13 mouse cellular contexts compared by ENCODE assay signal in genomic region chr14:64539436-64539835, GRCm38 (mm10).
A peak's percentile ranks its signal among the peaks of the same experiment; 100 is the strongest.
DNase-seq lines count a peak whose midpoint lies in the region; TF ChIP-seq lines count a peak whose summit lies in the region.
"Had no signal": no experiment of that assay in that cellular context is flagged by ENCODE, and none has a peak within 500 bp of the region (broad histone marks: within the 10 kb centered on the region; RNA-seq: fewer than 3 reads in every experiment).

No protein-coding gene starts in this region.

- no peak for TF ChIP-seq EP300 in ES-Bruce4 (IDR thresholded peaks at IDR 0.05; ENCODE audit: insufficient read depth, low read depth, low read length)

- intact Hi-C loops in left cerebral cortex, postnatal 4 days (cut with DNase I): no loop called here

- no peak for TF ChIP-seq POLR2A in liver, adult 2 months (IDR thresholded peaks at IDR 0.05; ENCODE audit: extremely low read depth, insufficient read depth, low read length)
- TF ChIP-seq POLR2A in ES-Bruce4 (IDR thresholded peaks at IDR 0.05; ENCODE audit: insufficient read depth, low read length): no peak

- H3K4me3 ChIP-seq in liver, adult 2 months (ENCODE audit: insufficient read depth, low read depth, low read length): no peak overlapping the region
- H3K4me3 ChIP-seq in ES-Bruce4 (ENCODE audit: low read depth, low read length): no peak overlapping the region
- H3K4me3 ChIP-seq: embryonic facial prominence, embryonic 13.5 days; hindbrain, embryonic 15.5 days; limb, embryonic 12.5 days had no signal

- no peak for DNase-seq in liver, adult 2 months (ENCODE audit: extremely low read depth, low read depth, low spot score)
- no peak for DNase-seq in liver
- peak; percentile 2 to 14 for DNase-seq in B cell, adult 2 months
- DNase-seq in embryo, embryonic 11 days: peak; percentile 46
- DNase-seq in urinary bladder, adult 18-20 months (ENCODE audit: low spot score in 2 of 2): no peak
- no peak for DNase-seq in left cerebral cortex, postnatal 4 days
- DNase-seq: cerebellum, adult 18-20 months; kidney, postnatal 4 days had no signal

- no peak overlapping the region for H3K27ac ChIP-seq in liver, adult 2 months (replicated peaks; ENCODE audit: insufficient read depth, low read depth, low read length)
- H3K27ac ChIP-seq in ES-Bruce4 (ENCODE audit: insufficient read depth, low read length): no peak overlapping the region
- H3K27ac ChIP-seq: embryonic facial prominence, embryonic 13.5 days; hindbrain, embryonic 15.5 days; limb, embryonic 12.5 days; macrophage had no signal

- no peaks in the 10 kb centered on the region for H3K4me1 ChIP-seq in liver, adult 2 months (ENCODE audit: control insufficient read depth, insufficient read depth, low read length)
- no peaks in the 10 kb centered on the region for H3K4me1 ChIP-seq in ES-Bruce4 (ENCODE audit: control insufficient read depth, insufficient read depth, low read length)
- H3K4me1 ChIP-seq: embryonic facial prominence, embryonic 13.5 days; limb, embryonic 12.5 days had no signal

- H3K27me3 ChIP-seq in liver, adult 2 months (ENCODE audit: control insufficient read depth, insufficient read depth, low read length): no peaks in the 10 kb centered on the region
- no peaks in the 10 kb centered on the region for H3K27me3 ChIP-seq in ES-Bruce4 (ENCODE audit: control insufficient read depth, insufficient read depth, low read length, poor library complexity, severe bottlenecking)
- H3K27me3 ChIP-seq: embryonic facial prominence, embryonic 13.5 days; hindbrain, embryonic 15.5 days had no signal

- TF ChIP-seq CTCF in liver, adult 2 months (IDR thresholded peaks at IDR 0.05; ENCODE audit: low read depth, low read length): peak; percentile 7; the same call in 1 of the 2 replicates
- peak; percentile 18 for TF ChIP-seq CTCF in ES-Bruce4 (IDR thresholded peaks at IDR 0.05; ENCODE audit: low read depth, low read length)

- H3K36me3 ChIP-seq in liver, adult 2 months (ENCODE audit: control insufficient read depth, insufficient read depth, low read length): no peaks in the 10 kb centered on the region
- no peaks in the 10 kb centered on the region for H3K36me3 ChIP-seq in ES-Bruce4 (ENCODE audit: control insufficient read depth, insufficient read depth, low read length, poor library complexity, severe bottlenecking)
- H3K36me3 ChIP-seq: embryonic facial prominence, embryonic 13.5 days; hindbrain, embryonic 15.5 days; limb, embryonic 12.5 days had no signal

- no peaks in the 10 kb centered on the region for H3K9me3 ChIP-seq in ES-Bruce4 (replicated peaks; ENCODE audit: control insufficient read depth, insufficient read depth, low read length, poor library complexity, severe bottlenecking)
- H3K9me3 ChIP-seq: embryonic facial prominence, embryonic 13.5 days; hindbrain, embryonic 15.5 days; limb, embryonic 12.5 days had no signal

- WGBS in liver, adult 2 months: 58% methylated on average over 2 of the region's 2 CpGs

- H3K9ac ChIP-seq in liver, adult 2 months (ENCODE audit: low read depth, low read length): no peak overlapping the region
- no peak overlapping the region for H3K9ac ChIP-seq in ES-Bruce4 (ENCODE audit: low read depth, poor library complexity, severe bottlenecking)
- H3K9ac ChIP-seq: embryonic facial prominence, embryonic 13.5 days; hindbrain, embryonic 15.5 days; limb, embryonic 12.5 days had no signal

- no peaks in the 10 kb centered on the region for H3K79me2 ChIP-seq in liver, adult 2 months (ENCODE audit: control insufficient read depth, insufficient read depth, low read length)

Comparison
In these comparisons a context has a peak if more than half of its experiments do, and no peak if none do; other contexts are left out.
1. DNase-seq: peak in B cell, adult 2 months (2 of 2) and embryo, embryonic 11 days (single experiment); none in liver, adult 2 months (single experiment), liver (single experiment), urinary bladder, adult 18-20 months (0 of 2) and left cerebral cortex, postnatal 4 days (single experiment).